Mouse (Mus musculus): ENCODE data around the gene Qpctl.

DNA sequence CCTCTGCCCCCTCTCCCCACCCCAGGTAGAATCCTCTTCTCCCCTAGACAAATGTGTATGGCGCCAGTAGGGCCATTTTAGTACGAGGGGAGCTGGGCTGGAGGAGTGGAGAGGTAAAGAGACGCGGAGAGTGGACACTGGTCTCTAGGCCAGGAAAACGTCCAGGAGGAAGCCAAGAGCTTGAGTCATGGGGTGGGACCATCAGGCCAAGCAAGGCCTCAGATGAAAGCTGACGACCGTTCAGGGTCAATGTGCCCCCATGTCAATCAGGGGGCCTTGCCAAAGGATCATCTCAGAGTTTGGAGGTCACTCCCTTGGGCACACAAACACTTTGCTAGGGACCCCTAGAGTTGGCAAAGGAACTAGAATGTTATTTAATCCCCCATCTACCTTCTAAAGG is 28.1 kb upstream of the Qpctl start:
- TF ChIP-seq USF1 (IDR thresholded peaks at IDR 0.05; ENCODE audit: low read depth), result no peak
- TF ChIP-seq TCF12 (IDR thresholded peaks at IDR 0.05; ENCODE audit: insufficient read depth, poor library complexity, severe bottlenecking), result no peak
- TF ChIP-seq E2F4 (IDR thresholded peaks at IDR 0.05; ENCODE audit: insufficient read depth), result no peak
- no peak for TF ChIP-seq POLR2A (IDR thresholded peaks at IDR 0.05; ENCODE audit: insufficient read length, low read depth)
- TF ChIP-seq REST (IDR thresholded peaks at IDR 0.05; ENCODE audit: insufficient read depth, insufficient read length), result no peak
- no peak for TF ChIP-seq MYOG (IDR thresholded peaks at IDR 0.05; ENCODE audit: control insufficient read depth in 1 of 3, insufficient read depth in 1 of 3, insufficient read length in 2 of 3, low read depth in 2 of 3)
- TF ChIP-seq CEBPB (IDR thresholded peaks at IDR 0.05; ENCODE audit: insufficient read depth, poor library complexity, severe bottlenecking), result no peak
- no peak for TF ChIP-seq MAX (IDR thresholded peaks at IDR 0.05; ENCODE audit: low read depth)
